Mouse (Mus musculus) frontal cortex, postnatal 25 days (tissue): ENCODE data around the gene Scarb1.
"Not testable (repeated sequence)": the region's sequence is repeated elsewhere in the genome, so short reads cannot be mapped to it uniquely, and the experiment has no call there.

Experiments used
- DNase-seq, 2 experiments: peaks; one replicate each; pipeline ENCODE4 v3.0.0; 2022; ENCODE audit warnings: low spot score in 2 of 2

Gene Scarb1

GRCm38 (mm10) chr5:125340547-125341262 lies at the start of gene Scarb1:
Scarb1 (minus strand) TSS chr5:125341094.
- DNase-seq = peak; percentile 70 to 80

DNA sequence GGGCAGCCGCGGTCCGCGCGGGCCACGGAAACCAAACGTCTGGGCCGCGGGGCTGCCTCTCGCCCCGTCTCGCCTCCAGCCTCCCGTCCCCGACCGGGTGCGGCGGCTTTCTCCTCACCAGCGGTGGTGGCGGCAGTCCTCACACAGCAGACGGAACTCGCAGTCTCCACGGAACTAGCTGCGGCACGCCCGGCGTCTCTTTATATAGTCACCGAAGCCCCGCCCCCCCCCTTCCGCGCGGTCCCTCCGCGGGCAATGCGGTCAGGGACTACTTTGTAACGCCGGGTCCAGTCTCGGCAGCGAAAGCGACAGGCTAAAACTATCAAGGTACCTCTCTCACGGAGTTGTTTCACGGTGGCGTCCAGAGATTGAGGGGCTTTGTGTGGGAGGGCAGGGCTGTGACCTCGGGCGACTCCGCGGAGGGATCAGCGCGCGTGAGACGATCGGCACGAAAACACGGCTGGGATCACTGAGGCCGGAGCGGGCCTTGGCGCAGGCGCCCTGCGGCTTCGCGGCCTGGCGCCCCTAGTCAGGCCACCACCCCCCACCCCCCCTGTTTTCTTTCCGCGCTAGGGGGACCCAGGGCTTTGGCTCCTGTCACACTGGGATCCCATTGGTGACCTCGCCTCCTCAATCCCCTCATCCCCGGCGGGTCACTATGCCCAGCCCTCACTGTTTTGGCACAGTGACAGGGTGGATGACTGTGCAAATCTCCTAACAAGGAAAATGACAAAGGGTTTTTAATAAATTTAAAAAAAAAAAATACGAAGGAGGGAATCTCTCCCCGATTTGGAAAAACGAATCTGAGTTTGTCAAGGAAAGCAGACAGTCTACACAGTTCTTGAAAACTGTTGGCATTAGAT lies 48.9 kb upstream of the Scarb1 start, which contains the start of gene Ubc:
Ubc (minus strand) TSS at position 624 of the 863 bp plus-strand sequence.
- DNase-seq = peak; percentile 62 to 73

- DNase-seq = peak; percentile 53 to 60
Measured at GRCm38 (mm10) chr5:125389131-125389578, 48.3 kb upstream of the Scarb1 start, which contains the start of gene Gm10382. Gm10382 (plus strand) TSS chr5:125389322.

GRCm38 (mm10) chr5:125388358-125389092 lies 47.6 kb upstream of the Scarb1 start:
- DNase-seq = no peak

- DNase-seq = not testable (repeated sequence)
Measured at GRCm38 (mm10) chr5:125387295-125387694, 46.4 kb upstream of the Scarb1 start.

DNA sequence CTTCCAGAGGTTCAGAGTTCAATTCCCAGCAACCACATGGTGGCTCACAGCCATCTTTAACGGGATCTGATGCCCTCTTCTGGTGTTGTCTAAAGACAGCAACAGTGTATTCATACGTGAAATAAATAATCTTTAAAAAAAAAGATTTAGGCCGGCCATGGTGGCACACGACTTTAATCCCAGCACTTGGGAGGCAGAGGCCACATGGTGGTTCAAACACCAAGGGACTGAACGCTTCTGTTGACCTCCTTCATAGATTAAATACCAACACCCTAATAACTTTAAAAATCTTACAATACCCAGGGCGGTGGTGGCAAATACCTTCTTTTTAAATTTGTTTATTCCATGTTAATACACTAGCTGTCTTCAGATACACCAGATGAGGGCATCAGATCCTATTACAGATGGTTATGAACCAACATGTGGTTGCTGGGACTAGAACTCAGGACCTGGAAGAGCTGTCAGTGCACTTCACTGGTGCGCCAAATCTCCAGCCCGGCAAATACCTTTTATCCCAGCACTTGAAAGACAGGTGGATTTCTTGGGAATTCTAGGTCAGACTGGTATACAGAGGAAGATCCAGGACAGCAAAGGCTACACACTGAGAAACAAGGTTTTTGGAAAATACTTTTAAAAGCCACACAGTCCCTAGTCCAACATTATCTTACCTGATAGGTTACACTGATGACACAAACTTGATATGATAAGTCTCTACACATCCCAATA lies 44.5 kb upstream of the Scarb1 start:
- no peak for DNase-seq

DNA sequence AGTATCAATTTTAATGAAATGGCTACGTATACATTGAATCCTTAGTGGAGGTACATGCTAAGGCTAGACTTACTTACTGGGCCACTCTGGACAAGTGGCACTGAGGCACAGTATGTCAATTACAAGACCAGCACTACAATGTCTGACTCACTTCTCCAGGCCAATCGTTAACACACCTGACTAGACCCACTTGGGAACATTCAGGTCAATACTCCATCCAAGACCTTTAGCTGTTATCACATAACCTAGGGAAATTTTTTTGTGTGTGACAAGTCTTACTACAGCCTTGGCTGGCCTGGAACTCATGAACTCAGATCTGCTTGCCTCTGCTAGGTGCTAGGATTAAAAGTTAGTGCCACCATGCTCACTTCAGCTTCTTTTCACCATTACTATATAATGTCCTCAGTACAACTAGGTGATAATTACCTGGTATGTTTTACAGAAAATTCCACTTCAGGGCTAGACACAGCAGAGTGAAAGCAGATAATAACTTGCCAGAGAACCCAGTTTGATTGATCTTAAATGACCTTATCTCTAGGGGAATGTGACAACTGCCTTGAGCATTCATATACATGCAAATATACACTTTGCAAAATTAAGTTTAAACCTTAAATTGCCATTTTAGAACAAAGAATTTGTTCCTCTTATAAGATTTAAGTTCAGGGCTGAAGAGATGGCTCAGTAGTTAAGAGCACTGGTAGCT lies 43.8 kb upstream of the Scarb1 start:
- no peak for DNase-seq

GRCm38 (mm10) chr5:125383637-125384420 lies 42.9 kb upstream of the Scarb1 start:
- no peak for DNase-seq

DNA sequence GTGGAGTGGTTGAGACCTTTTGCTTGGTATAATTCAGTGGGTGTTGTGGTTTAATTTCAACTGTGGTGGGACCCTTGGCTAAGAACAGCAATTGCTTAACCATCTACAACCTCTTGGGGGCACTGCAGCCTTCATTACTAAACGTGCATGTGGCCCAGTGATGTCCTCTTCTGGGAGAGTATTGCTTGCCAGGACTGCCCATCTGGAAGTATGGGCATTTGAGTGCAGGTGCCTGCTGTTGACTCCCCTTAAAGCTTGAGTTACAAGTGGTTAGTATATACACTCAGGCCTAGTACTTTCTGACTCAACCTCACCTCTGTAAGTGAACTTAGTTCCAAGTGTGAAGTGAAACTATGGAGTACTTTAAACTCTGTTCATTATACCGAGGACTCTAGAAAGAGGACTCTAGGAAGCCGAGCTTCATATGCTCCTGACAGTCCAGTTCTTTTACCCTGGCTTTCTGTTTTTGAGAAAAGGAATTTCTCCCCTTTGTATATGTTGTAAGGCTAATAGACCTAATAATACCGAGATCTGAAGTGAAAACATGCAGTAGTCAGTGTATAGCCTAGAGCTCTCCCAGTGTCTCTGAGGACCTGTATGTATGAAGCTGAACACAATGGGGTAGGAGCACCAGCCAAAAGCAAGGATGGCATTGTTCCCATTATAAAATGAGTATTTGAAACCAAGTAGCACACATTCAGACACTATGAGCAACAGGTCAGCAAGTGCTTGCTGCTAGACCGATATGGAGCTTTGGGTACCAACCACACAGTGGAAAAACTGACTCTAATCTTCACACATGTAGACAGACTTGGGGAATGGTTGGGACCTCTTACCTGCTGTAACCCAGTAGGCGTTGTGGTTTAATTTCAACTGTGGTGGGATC lies 42.0 kb upstream of the Scarb1 start:
- DNase-seq = no peak

GRCm38 (mm10) chr5:125381954-125382672 lies 41.2 kb upstream of the Scarb1 start:
- no peak for DNase-seq

- DNase-seq = no peak
Measured at GRCm38 (mm10) chr5:125378919-125379318, 38.0 kb upstream of the Scarb1 start.

DNA sequence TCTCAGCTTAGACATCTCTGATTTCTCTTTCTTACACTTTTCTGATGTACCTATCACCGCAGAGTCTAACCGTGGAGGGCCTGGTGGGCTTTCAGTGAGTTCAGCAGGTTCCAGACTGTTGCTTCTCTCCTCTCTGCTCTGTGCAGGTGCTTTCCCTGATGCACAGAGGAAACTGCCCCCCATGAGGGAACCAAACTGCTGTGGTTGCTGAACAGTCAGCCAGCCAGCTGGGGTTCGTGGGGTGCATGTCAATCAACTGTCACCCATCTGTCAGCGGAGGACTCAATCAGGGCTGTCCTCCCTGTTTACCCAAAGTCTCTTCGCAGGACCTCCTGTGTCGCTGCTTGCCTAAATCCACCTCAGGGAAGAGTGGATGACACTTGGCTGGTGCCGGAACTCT lies 36.3 kb upstream of the Scarb1 start:
- no peak for DNase-seq

- no peak for DNase-seq
Measured at GRCm38 (mm10) chr5:125375871-125376270, 35.0 kb upstream of the Scarb1 start.

- no peak for DNase-seq
Measured at GRCm38 (mm10) chr5:125372027-125372426, 31.1 kb upstream of the Scarb1 start.

GRCm38 (mm10) chr5:125370950-125371693 lies 30.2 kb upstream of the Scarb1 start:
- no peak for DNase-seq

GRCm38 (mm10) chr5:125368568-125368967 lies 27.7 kb upstream of the Scarb1 start:
- DNase-seq = peak; percentile 54 to 55

GRCm38 (mm10) chr5:125368156-125368555 lies 27.3 kb upstream of the Scarb1 start:
- no peak for DNase-seq
